Mouse (Mus musculus) ES-Bruce4 (cell line): ENCODE measurements around the gene Tgfbr3.

Experiments
- CTCF ChIP-seq: IDR thresholded peaks from one replicate; pipeline ENCODE4 v1.8.1; 2011; ENCODE audit warnings: low read depth, low read length
- POLR2A ChIP-seq: IDR thresholded peaks from one replicate; pipeline ENCODE4 v1.8.1; 2011; ENCODE audit warnings: low read length; ENCODE audit not compliant: insufficient read depth

DNA sequence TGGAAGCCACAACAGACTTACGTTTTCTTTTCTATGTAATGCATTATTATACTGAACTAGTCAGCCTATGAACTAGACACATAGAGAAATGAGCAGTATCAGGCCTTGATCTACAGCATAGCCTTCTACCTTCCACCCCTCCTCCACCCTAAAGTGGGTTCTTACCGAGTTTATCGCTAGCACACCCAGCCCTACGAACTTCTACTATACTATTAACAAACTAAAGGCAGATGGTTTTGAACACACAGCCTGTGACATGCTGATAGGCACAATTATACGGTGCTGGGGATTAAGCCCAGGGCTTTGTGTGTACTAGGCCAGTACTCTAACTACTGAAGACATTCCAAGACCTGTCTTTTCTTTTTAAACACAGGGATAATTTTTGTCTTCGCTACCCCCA lies 59.2 kb downstream of the Tgfbr3 start:
- TF ChIP-seq POLR2A (no peak), CTCF (no peak)
